Mouse (Mus musculus) retina, embryonic 14.5 days (tissue): Measurements from ENCODE around the gene Tex52.
"Not testable (repeated sequence)": the region's sequence is repeated elsewhere in the genome, so short reads cannot be mapped to it uniquely, and the experiment has no call there.

Experiments used
- DNase-seq: peaks from one replicate; pipeline ENCODE4 v3.0.0-alpha.2; 2015; ENCODE audit warnings: low spot score

Gene Tex52

GRCm38 (mm10) chr6:128380594-128381167, 5.4 kb downstream of the Tex52 start:
- DNase-seq, result not testable (repeated sequence)

- DNase-seq, result no peak
Measured at GRCm38 (mm10) chr6:128381254-128381653, 6.0 kb downstream of the Tex52 start.

- no peak for DNase-seq
Measured at GRCm38 (mm10) chr6:128383752-128384151, 8.5 kb downstream of the Tex52 start.

- no peak for DNase-seq
Measured at GRCm38 (mm10) chr6:128385026-128385425, 9.8 kb downstream of the Tex52 start.

- DNase-seq, result no peak
Measured at GRCm38 (mm10) chr6:128389185-128389584, 13.9 kb downstream of the Tex52 start.

- DNase-seq, result no peak
Measured at GRCm38 (mm10) chr6:128390683-128391082, 15.4 kb downstream of the Tex52 start.

GRCm38 (mm10) chr6:128397574-128398261, 22.5 kb downstream of the Tex52 start:
- DNase-seq, result no peak

- DNase-seq, result no peak
Measured at GRCm38 (mm10) chr6:128398996-128399395, 23.7 kb downstream of the Tex52 start, which contains the start of gene Nrip2. Gene Nrip2, plus strand, starts transcription at chr6:128399296.

- peak; percentile 50 for DNase-seq
Measured at GRCm38 (mm10) chr6:128399421-128400185, 24.3 kb downstream of the Tex52 start.

GRCm38 (mm10) chr6:128404708-128405107, 29.5 kb downstream of the Tex52 start:
- DNase-seq, result no peak

- DNase-seq, result no peak
Measured at GRCm38 (mm10) chr6:128408544-128409125, 33.4 kb downstream of the Tex52 start.

GRCm38 (mm10) chr6:128410305-128410704, 35.0 kb downstream of the Tex52 start:
- DNase-seq, result no peak

- DNase-seq, result peak; percentile 85
Measured at GRCm38 (mm10) chr6:128411115-128411514, 35.9 kb downstream of the Tex52 start.

GRCm38 (mm10) chr6:128416169-128416568, 40.9 kb downstream of the Tex52 start:
- DNase-seq, result no peak

GRCm38 (mm10) chr6:128418076-128418475, 42.8 kb downstream of the Tex52 start:
- DNase-seq, result no peak

GRCm38 (mm10) chr6:128421036-128421435, 45.8 kb downstream of the Tex52 start:
- DNase-seq, result no peak

- no peak for DNase-seq
Measured at GRCm38 (mm10) chr6:128421480-128421879, 46.2 kb downstream of the Tex52 start.

- DNase-seq, result no peak
Measured at GRCm38 (mm10) chr6:128423496-128424268, 48.4 kb downstream of the Tex52 start.

- DNase-seq, result peak; percentile 97
Measured at GRCm38 (mm10) chr6:128424269-128425019, 49.2 kb downstream of the Tex52 start, which contains the start of gene Itfg2. Gene Itfg2, minus strand, starts transcription at chr6:128424931.

- DNase-seq, result no peak
Measured at GRCm38 (mm10) chr6:128425046-128425445, 49.8 kb downstream of the Tex52 start.

GRCm38 (mm10) chr6:128427571-128427970, 52.3 kb downstream of the Tex52 start:
- DNase-seq, result no peak
